17 mouse cellular contexts compared by ENCODE assay signal in the genomic region with DNA sequence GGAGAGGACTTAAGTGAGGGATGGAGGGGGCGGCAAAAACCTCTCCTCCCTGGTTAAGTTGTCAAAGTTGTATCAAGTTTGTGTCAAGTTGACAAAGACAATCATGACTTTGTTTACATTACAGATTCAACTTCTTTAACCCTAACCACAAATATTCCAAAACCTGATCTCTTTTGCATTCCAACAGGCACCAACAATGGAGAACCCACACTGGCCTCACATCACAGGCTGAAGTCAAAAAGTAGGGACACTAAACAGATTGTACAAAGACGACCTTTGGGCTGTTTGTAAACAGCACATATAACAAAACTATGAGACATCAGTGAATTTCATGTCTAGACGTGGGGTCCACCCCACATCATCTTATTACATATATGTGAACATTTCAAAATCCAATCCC.
"Had no signal": no experiment of that assay in that cellular context is flagged by ENCODE, and none has a peak within 500 bp of the region (broad histone marks: within the 10 kb centered on the region; RNA-seq: fewer than 3 reads in every experiment).

No protein-coding gene starts in this region.

- H3K27ac ChIP-seq: lung, embryonic 15.5 days; midbrain, embryonic 10.5 days; neural tube, embryonic 13.5 days; neural tube, embryonic 15.5 days had no signal

- H3K9ac ChIP-seq: lung, embryonic 15.5 days; neural tube, embryonic 13.5 days; neural tube, embryonic 15.5 days had no signal

- H3K4me3 ChIP-seq: lung, embryonic 15.5 days; midbrain, embryonic 10.5 days; myocyte; neural tube, embryonic 13.5 days; neural tube, embryonic 15.5 days had no signal

- DNase-seq: lung, adult 2 months; lung, postnatal 4 days; midbrain, embryonic 14.5 days; retina, postnatal 1 day; right cerebral cortex, adult 18-20 months; right cerebral cortex, postnatal 25 days; right cerebral cortex, postnatal 4 days; spleen, adult 18-20 months; thymus, adult 18-20 months; thymus, postnatal 14 days; thymus, postnatal 36 days had no signal

- H3K9me3 ChIP-seq: lung, embryonic 15.5 days; midbrain, embryonic 10.5 days; neural tube, embryonic 13.5 days; neural tube, embryonic 15.5 days had no signal

- ATAC-seq: midbrain, embryonic 16.5 days had no signal

- H3K4me1 ChIP-seq: lung, embryonic 15.5 days; midbrain, embryonic 10.5 days; neural tube, embryonic 13.5 days; neural tube, embryonic 15.5 days had no signal

- H3K27me3 ChIP-seq: lung, embryonic 15.5 days; neural tube, embryonic 13.5 days; neural tube, embryonic 15.5 days had no signal

- H3K4me2 ChIP-seq: lung, embryonic 15.5 days; neural tube, embryonic 13.5 days; neural tube, embryonic 15.5 days had no signal
